Mouse (Mus musculus): ENCODE data around the gene Tpk1.

Tpk1 gene

DNA sequence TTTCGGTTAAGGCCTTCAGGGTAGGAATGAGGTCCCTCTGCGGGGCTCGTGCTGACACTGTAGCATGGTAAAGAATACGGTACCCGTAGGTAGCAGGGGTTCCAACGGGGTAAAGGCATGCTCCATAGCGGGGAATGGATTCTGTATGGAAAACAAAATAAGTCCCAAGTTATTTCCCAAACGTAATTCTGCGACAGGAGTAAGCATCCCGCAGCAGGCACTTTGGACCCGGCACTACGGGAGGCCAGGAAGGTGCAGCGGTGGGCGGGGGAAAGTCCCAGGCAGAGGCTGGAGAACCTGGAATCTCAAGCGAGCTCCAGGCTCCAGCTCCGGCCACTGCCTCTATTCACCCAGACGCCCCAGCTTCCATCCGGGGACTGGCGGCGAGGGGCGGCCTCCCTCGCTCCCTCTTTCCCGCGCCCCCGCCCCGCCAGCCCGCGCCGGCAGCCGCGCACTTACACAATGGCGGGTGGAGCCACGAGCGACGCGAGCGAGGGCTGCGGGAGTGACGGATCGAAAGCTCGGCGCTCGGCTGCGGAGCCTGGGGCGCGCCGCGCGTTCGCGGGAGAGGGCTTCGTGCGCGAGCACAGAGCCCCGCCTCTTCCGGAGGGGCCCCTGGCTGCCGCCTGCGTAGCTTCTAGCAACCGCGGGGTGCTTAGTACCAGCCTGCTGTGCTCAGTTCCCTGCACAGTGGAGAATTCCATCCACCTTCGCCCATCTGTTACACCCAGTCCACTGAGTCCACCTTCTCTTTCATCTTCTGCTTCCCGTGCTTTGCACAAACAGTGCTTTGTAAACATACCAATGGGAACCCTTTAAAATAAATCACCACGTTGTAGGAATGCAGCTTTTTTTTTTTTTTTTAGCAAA is at the start of gene Tpk1:
Gene Tpk1, minus strand, starts transcription at position 602 of the 870 bp plus-strand sequence.
- peak; percentile 97 for DNase-seq

DNA sequence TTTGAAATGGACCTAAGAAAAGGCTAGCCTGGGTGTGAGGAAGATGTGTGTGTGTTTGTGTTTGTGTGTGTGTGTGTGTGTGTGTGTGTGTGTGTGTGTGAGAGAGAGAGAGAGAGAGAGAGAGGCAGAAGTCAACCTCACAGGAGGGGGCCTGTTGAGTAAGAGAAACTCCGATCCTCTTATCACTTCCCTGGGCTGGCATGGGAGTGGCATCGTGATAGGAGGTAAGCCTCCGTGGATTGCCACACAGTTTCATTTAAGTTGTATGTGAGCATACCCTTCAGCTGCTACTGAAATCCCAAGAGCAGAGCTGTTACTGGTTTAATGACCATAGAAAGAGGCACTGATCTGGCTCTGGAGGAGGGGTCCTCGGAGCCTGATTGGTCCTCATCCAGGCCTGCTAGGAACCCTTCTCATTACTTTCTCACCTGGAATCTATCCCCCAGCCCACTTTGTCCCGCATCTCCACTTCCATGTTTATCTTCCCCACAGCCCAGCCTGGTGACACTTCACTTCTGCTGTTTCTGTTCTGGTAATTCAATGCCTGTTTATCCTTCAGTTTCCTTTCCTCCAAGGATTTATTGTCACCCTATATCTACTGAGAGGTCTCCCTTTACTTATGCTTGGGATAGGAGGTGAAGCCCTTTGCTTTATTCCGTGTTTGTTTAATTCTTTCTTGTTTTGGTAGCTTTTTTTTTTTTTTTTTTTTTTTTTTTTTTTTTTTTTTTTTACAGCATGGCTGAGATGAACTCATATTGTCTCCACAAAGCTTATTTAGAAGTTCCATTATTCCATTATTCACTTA is 36.9 kb upstream of the Tpk1 start:
- DNase-seq: no peak

DNA sequence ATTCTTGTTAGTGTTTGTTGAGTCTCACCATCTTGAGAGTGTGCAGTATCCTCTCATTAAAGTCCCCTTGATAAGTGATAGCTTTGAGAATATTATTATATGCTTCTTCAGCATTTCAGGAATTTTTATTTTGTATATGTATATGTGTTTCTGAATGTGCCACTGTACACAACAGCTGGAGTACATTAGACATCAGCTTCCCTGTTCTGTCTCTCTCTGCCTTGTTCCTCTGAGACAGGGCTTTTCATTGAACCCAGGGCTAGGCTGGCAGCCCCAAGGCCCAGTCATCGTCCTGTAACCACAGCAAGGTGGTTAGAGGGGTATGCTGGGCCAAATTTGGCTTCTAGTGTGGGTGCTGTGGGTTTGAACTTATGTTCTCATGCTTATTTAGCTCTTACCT is 25.8 kb upstream of the Tpk1 start:
- no peak for DNase-seq

DNA sequence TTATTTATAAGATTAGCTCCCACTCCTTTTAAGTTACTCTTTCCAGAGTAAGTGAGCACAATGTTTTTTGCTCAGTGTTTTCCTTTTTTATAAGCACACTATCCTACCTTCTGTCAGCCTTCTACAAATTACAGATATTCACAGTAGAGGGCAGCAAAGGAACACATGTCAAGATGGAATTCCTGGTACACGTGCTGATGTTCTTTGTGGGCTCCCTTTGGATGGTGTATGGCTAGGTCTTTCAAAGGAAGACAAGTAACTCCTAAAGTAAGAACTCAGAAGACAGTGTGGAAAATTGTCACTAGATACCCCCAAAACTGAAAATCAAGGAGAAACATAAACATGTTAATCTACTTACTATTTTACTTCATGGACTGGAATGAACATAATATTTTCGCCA is 19.9 kb upstream of the Tpk1 start:
- no peak for DNase-seq

DNA sequence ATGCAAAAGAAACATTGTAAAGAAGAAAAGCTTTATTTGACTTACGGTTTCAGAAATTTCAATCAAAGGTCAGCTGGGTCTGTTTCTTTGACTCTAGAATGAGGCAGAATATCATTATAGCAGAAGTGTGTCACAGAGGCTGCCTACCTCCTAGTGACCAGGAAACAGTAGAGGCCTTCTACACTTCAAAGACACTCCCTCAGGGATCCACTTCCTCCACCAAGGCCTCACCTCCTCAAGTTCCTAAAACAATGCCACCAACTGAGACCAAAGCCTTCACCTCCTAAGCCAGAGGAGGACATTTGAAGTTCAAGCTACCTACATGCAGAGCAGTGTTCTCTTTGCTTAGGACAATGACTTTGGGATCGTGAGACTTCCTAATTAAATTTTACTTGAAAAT is 16.5 kb upstream of the Tpk1 start:
- DNase-seq: no peak

DNA sequence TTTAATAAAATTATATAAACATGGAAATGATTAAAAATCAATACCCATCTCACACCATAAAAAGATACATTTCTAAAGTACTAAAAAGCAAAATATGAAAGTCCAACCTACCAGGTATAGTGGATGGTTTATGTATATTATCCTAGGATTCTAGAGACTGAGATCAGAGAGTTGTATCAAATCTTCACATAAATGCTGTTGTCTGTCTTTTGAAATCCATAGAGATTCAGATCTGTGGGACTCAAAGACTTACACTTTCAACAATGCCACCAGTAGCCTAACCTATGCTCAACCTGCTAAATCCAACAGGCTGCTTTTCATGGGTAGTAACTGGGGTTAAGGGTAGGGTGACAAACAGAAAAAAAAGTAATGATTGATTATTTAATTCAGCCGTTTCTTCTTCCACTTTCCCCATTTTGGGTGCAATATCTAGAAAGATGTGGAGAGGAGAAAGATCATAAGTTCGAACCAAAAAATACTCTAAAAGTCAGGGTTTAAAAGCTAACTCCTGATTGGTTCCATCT is 12.7 kb upstream of the Tpk1 start:
- DNase-seq: no peak

DNA sequence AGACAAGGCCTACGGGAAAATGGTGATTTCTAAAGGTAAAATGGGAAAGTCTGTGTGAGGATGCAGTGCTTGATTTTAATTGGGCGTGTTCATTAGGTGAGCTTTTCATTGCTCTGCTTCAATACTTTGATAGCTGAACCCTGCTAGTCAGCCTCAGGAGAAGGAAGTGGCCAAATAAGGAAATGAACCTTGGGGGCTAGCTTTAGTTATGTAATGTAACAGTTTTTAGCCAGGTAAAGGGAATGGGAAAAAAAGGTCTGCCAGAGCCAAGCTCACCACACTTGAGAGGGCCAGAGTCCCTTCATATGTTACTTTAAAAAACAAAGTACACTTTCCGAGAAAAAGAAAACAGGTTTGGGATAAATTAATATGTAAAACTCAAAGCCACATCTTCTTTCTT is 11.5 kb upstream of the Tpk1 start:
- no peak for DNase-seq

DNA sequence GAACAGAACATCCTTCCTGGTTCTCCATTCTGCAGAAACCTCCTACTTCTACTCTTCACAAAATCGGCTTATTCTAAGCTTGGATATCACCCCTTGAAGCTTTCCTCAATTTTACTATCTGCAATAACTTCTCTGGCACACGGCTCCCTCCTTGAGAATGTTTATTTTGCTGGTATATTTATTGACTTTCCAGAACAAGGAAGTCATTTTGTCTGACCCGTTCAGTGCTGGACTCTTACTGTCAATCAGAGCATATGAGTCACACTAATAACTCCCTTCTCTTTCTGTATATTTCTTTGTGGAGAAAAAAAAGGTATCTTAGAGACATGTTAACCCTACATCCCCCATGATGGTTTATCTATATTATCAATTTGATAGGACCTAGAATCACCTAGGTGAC is 10.1 kb upstream of the Tpk1 start:
- no peak for DNase-seq

DNA sequence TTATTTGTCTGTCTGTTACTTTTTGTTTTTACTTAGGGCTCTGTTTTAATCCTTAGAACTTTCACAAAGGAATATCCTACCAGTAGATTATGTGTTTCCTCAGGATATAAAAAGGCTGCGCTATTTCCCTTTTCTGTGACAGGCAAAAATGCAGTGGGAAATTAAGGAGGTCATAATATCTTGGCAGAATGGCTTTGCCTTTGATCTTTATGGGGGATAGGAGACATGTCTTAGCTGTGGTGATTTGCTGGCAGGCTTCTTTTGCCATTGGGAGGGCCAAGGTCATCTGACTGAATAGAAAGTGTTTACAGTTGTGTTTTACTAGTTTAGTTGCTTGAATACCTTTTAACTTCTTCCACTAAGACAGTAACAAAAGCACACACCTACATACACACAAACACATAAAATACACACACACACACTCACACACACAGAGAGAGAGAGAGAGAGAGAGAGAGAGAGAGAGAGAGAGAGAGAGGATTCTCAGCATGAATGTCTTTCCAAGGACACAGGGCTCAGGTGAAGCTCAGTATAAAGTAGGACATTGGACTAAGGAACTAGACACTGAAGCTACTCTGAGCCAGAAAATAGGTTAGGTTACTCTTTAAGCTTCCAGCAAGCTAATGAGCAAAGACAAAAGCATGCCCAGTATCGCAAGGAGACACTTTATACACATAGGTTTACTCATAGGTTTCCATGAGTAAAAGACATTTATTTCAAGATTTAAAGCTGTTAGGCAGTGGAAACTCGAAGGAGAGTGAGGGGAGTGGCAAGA is 9.1 kb upstream of the Tpk1 start:
- DNase-seq: peak; percentile 62

DNA sequence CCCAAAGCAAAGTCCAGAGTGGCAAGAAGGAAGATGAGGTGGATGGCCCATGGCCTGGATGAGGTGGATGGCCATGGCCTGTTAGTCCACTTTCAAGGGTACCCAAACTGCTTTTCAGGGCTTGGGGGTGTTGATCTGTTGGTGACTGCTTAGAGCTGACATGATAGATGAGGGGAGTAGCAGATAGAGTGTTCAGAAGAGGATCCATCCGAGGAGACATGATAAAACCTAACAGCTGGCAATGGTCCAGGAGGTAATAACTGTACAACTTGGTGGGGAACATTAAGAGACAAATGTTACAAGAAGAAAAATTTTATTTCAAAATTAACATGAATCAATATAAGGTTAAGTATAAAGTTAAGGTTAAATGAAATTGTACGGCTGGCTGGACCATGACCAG is 4.9 kb upstream of the Tpk1 start:
- no peak for DNase-seq

DNA sequence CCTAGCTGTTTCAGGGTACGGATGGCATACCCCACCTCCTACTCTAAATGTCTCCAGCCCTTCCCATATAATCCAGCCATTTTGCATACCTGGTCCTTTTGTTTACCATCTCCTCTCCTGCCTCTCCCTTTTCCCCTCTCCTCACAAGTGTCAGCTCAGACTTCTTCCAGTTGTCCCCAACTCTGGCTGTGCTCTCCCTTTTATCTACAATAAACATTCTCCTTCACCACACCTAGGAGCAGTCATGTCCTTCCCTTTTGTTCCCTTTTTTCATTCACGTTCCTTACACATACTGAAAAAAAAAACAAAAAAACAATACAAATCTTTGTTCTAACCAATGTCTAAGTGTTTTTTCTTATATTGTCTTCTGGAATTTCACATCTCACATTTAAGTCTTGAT is 1.6 kb upstream of the Tpk1 start:
- no peak for DNase-seq

DNA sequence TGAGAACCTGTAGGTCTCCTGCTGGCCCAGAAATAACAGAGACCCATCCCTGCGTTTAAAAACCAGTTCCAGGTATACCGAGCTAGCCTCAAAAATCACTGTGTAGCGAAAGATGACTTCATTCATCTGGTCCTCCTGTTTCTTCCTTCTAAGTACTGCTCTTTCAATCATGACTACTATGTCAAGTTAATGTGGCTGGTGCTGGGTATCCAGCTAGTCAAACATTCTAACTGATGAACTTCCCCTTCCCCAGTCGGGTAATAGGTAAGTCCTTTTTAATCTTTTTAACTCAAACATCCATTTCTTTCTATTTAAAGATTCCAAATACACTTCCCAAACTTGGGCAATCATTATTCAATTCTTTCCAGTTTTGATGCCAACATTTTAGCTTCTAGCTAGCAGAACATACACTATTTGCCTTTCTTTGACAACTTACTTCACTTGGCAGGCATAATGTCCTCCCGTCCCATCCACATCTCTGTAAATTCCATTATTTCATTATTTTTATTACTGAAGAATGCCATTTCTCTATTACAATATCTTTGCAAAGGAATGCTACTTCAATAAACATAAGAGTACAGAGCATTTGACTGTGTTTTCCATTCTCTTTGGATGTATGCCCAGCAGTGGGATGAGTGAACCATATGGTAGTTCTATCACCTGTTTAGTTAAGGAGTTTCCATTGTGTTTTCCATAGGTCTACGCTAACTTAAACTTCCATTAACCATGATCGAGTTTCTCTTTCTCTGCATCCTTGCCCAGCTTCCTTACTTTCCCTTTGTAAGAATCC is 728 bp upstream of the Tpk1 start:
- DNase-seq: no peak

DNA sequence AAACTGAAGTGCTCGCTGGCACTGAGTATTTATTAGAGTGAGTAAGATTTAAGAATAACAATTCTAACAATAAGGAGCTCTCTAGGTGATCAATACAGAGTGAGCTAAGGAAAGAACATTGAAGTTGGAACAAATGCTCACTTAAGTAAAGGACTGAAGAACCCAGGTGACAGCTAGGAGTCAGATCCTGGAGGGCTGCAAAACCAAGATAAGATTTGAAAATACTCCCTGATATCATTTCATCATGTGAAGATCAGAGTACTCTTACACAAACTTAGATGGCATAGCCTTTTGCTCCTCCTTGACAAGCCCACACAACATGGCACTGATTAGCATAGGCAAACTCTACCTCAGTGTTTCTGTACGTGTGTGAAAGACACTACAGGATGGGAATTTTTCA is 4.3 kb downstream of the Tpk1 start:
- DNase-seq: no peak

DNA sequence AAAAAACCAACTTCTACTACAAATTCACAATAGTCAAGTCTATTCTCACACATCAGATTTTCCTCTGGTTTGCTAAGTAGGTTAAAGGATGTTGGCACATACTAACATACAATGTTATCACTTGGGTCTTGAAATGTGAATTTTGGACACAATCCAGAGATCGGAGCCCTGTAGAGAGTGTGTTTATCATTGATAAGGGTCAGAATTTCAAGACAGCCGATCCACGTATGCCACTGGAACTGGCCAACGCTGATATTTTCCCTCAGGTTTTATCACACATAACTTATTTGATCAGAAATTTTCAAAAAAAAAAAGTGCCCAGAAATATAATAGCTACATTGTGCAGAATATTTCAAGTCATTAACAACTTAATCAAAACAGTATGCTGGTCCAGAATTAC is 7.8 kb downstream of the Tpk1 start:
- no peak for DNase-seq

DNA sequence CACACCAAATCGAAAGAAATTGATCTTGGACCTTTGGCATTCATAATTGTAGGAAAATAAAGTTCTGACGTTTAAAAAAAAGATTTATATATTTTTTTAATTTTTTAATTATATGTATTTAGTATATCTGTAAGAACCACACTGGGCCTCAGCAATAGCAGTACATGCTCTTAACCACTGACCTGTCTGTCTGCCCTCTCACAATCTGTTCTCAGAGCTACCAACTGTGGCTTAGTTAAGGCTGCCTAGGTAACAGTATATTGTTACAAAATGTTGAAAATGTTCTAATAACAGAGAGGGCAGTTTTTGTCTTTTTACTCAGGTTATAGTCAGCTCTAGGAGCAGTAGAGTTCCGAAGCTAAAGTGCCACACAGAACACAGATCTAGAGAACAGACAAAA is 8.2 kb downstream of the Tpk1 start:
- DNase-seq: no peak

DNA sequence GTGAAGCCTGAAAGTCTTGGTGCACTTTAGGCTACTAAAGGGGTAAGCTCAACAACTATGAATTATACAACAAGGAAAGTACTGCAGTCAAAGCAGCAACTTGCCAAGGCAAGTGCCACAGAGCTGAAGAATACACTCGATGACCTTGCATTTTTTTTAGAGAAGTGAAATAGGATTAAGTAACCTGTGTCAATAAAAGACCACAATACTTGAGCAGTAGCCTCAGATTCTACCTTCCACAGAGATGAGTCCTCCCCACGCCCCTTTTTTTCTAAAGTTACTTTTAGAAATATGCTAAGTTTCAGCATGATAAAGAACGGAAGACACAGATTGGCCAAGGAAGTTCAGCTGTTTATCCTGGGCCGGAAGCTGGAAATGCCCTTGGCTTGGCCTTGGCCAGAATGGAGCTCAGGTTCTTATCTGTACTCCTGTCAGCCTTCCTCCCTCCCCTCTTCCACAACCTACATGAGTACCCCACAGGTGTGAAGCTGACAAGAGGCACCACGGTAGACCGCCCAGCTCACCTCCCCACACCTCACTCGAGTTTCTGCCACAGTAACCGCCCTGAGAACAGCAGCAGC is 11.1 kb downstream of the Tpk1 start:
- DNase-seq: no peak

DNA sequence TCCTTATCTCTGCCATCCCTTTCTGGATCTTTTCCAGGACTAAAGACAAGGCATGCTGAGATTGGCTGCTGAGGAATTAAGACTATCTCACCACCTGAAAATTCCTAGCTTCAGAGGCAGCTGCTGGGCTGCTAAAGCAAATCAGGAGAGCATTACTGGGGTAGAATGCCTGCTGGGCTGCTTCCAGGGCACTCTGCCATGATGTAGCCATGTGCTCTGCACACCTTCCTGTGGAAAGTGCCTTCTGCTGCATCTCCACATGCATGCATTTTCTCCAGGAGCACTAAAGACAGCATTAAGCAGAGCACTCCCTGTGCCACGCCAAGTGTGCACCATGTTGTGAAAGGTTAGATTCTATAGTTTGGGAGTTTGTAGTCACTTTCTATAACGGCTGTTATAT is 16.6 kb downstream of the Tpk1 start:
- DNase-seq: peak; percentile 22

DNA sequence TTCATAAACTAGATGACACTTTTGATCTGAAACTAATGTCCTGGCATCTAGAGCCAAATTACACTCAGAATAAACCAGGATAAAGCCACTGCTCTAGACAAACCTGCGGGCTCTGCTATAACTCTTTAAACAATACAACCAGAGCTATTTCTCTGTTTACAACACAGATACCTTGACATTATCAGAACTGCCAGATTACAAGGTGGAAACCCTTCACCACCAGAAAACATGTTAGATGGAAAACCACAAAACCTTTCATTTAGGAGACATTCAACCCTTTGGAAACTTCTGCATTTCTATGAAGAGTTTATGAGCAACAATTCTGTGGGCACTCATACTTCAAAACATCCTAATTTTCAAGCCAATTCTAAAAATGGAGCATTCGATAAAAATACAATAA is 20.4 kb downstream of the Tpk1 start:
- no peak for DNase-seq

DNA sequence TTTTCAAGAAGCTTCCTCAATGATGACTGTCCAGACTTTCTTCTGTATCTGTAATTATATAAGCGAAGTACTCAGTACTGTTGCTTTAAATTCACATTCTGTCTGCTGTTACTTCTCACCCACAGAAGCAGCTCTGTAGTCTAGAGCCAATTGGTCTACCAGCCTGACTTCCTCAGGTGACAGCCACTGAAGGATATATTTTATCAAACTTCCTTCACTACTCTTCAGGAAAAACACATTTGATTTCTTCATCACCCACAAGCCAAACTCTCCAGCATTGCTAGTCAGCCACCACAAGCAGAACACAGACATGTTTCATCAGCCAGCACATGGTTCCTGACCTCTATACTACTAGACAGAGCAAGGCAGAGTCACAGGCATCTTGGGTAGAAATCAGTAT is 21.0 kb downstream of the Tpk1 start:
- DNase-seq: no peak

DNA sequence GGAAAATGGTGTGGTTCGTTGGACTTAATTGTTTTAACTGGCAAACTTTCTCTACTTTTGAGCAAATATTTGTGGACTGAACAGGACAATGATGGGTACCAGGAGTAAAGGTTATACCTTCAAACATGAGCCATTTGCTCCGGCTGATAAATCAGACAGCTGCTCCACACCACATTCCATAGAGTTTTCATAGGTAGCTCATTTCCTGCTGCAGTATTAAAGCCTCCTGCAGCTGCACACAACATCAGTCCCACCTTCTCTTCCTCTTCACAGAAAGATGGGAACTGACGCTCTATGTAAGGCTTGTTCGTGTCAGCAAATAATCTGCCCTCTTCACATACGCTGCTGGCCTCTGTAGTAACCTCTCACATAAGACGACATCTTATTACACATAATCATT is 22.4 kb downstream of the Tpk1 start:
- DNase-seq: no peak

DNA sequence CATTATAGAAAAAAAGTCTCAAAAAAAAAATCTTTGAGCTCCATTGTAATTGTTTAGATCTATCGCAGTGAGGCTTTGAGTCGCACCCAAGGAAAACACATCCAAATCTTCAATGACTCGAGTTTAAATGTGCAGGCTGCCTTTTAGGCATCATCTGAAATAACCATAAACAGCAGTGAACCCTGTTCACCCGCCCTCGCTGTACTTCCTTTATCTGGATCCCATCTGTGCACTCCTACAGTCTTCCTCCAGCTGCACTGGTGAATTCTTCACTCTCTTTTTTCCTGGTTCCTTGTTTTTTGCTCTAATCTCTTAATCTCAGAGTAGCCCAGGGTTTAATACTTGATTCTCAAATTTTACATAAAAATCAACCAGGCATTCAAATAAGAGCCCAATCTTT is 23.7 kb downstream of the Tpk1 start:
- DNase-seq: peak; percentile 14

DNA sequence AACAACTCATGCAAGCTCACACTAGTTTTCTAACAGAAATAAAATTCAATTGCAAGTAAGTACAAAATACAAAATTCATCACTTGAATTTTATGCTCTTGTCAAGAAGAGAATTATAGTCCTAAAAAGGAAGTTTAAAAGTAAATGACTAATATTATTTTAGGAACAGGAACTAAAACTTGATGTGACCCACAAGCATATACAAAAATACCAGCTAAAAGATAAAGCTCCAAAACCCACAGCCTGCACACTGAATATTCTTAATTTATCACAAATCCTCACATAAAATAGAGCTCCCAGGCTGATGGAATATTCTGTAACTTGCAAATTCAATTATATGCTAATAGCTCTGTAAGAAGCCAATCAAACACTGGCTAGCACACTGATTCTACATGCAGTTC is 25.5 kb downstream of the Tpk1 start:
- no peak for DNase-seq
